Mouse (Mus musculus) spleen, postnatal 4 days (tissue): Measurements from ENCODE around the gene Slc30a10.
A peak's percentile ranks its signal among the peaks of the same experiment; 100 is the strongest.

ENCODE experiments used
- DNase-seq, 2 experiments: peaks; one replicate each; pipeline ENCODE4 v3.0.0; 2022; ENCODE audit warnings: low spot score in 2 of 2

The Slc30a10 gene

DNA sequence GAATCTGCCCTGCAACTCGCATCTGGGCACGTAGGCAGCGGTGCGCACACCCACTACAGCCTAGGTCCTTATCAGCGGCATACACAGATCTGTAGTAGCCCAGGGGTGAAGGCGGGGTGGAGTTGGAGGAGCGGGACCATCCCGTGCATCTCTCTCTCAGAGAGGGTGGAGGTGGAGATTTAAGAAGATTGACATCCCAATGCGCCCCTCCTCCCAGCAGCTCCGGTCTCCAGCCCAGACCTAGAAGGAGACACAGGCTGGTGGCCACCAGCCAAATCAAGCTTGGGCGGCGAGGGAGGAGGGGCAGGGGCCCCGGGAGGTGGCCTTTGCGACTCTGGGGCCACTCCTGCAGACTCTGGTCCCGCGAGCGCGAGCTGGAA lies at the start of gene Slc30a10:
TSS of gene Slc30a10 (plus strand) at position 274 of the 380 bp plus-strand sequence.
- DNase-seq, result peak; percentile 87 to 88

DNA sequence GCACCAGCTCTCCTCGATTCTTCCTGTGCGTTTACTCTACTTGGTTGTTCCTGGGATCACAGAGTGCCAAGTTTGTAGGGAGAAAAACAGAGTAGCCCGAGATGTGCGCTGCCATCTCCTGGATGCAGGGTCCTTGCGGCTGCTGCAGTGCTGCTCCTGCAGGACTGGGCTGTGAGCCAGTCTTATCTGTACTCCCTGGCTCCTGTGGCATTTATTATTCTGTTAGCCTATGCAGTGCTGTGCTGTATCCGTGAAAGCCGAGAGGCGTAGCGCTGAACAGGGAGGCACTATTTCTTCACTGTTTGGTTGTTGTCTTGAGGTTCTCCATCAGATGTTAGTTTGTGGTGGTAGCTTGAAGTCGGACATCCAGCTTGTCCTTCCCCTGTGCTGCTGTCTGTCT lies 48.7 kb upstream of the Slc30a10 start:
- DNase-seq, result no peak

GRCm38 (mm10) chr1:185409831-185410230 lies 44.8 kb upstream of the Slc30a10 start:
- DNase-seq, result peak in 1 of 2 experiments; percentile 25

DNA sequence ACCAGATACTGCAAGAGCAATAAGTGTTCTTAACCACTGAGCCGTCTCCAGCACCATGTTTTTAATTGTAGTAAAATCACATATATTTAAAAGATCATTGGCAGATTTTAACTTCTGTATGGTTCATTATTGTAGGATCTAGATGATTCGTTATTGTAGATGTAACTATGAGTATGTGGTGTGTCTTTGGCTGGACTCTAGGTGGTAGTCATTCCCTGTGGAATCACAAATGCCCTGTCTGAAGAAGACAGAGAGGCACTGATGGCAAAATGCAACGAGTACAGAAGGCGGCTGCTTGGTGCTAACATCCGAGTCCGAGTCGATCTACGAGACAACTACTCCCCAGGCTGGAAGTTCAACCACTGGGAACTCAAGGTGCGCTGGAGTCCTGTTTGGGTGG lies 36.6 kb upstream of the Slc30a10 start:
- no peak for DNase-seq

DNA sequence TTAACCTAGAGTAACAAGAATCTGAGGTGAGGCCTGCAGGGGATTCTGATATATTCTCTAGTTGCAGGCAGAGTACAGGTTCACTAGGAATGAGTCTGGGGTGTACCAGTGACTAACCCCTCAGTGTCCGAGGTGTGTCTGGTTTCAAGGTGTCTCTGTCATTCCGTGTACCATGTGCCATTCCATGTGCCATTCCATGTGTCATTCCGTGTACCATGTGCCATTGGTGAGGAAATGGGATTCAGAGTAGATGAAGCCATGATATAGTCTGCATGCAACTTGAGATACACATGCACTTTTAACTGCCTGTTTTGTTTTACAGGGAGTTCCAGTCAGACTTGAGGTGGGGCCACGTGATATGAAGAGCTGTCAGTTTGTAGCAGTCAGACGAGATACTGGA lies 34.8 kb upstream of the Slc30a10 start:
- DNase-seq, result no peak

DNA sequence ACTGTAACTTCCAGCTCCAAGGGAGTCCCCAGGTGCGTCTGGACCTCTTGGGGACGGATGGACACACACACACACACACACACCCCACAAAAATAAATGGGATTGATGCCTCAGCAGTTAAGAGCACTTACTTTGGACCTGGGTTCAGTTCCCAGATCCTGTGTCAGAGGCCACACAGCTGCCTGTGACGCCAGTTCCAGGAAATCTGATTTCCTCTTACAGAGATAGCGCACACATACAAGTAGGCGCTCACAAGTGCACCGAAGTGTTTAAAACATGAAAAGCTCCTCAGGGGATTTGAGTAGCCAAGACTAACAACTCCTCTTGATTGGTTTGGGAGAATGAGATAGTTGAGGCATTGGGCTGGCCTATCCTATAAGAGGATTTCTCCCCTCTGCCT lies 33.9 kb upstream of the Slc30a10 start:
- DNase-seq, result no peak

GRCm38 (mm10) chr1:185426583-185426982 lies 28.1 kb upstream of the Slc30a10 start:
- no peak for DNase-seq

- DNase-seq, result no peak
Observed at GRCm38 (mm10) chr1:185430488-185430887, 24.2 kb upstream of the Slc30a10 start.

DNA sequence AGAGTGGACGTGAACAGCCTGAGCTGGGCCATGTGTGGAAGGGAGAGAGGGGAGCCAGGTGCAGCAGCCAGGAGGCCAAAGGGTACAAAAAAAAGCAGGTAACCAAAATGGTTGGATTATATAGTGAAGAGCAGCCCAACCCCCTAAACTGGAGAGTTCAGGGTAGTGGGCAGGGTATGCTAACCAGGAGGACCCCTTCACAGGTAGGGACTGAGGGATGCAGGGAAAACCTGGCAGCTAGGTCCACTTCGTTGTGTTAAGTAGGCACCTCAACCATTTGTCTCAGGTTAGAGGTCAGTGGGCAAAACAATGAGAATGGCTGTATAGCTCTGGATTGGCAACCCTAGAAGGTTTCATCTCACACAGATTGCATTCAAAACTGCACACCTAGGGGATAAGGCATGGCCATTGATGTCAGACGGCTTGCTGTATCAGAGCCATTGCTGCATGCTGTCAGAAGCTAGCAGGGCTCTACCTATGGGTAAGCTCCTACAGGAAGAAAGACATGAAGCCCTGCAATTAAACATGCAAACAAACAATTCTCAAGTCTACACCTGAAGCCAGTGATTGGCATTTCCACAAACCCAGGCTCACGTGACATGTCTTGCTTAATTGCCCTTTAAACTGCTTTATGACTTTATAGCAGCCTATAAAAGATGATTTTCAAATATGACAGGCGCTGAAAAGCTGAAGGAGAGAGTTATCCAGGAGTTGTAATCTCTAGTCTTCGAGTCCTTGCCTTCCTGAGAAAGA lies 23.2 kb upstream of the Slc30a10 start:
- DNase-seq, result no peak

GRCm38 (mm10) chr1:185431998-185432317 lies 22.7 kb upstream of the Slc30a10 start:
- no peak for DNase-seq

GRCm38 (mm10) chr1:185433112-185433511 lies 21.5 kb upstream of the Slc30a10 start:
- no peak for DNase-seq

DNA sequence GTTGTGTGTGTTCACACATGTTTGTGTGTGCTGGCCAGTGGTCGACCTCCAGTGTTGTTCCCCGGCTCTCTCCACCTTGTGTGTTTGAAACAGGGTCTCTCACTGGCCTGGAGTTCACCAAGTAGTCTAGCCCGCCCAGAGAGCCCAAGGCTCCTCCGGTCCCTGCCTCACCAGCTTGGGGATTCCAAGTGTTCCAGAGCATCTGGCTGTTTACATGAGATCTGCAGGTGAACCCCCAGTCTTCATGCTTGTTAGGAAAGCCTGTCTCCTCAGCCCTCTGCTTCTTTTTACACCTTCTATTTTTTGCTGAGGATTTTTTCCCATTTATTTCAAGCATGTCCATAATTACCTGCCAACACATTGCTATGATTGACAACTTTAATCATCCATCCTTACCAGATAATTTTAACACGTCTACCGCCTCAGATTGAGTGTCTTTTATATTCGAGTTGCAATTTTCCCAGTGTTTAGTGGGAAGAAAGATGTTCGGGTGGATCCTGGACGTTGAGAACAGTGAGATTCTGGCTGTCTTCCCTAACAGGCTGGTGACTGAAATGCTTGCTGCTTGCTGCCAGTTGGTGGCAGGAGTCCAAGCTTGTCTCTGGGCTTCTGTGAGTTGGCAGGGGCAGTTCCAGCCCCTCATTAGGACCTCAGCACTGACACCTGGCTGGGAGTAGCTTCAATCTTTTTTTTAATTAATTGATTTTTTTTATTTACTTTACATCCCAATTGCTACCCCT lies 15.6 kb upstream of the Slc30a10 start:
- DNase-seq, result no peak

DNA sequence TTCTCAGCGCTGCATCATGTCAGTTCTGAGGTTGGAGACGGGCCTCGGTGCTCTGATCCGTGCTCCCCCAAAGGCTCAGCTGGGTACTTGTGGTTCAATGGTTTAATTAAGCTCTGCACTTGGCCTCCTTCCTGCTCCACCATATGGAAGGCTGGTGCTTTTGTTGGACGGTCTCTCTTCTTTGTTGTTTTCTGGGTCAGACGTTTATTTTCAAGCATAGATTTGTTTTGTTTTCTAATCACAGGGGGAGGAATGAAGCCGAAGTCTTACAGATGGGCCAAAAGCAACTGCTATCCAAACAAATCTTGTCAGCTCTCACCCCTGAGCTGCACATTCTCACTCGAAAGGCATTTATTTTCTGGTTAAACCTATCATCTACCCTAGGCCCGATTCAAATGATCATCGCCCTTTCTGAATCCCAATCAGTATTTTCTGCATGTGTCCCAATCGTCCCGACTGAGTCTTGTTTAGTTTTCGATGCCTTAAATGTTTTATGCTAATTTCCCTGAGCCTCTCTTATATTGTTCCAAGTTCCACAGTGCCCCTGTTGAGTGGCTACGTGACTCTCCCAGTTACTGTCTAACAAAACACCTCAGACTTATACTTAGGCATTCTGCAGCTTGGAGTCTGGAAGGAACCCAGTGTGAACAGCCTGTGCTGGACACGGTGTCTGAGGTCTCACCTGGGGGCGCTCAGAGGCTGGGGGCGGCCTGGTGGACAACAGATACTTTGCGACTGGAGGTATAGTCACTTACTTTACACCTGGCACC lies 12.8 kb upstream of the Slc30a10 start:
- no peak for DNase-seq

GRCm38 (mm10) chr1:185448936-185449335 lies 5.7 kb upstream of the Slc30a10 start:
- no peak for DNase-seq

- DNase-seq, result no peak
Observed at GRCm38 (mm10) chr1:185449727-185450126, 4.9 kb upstream of the Slc30a10 start.

DNA sequence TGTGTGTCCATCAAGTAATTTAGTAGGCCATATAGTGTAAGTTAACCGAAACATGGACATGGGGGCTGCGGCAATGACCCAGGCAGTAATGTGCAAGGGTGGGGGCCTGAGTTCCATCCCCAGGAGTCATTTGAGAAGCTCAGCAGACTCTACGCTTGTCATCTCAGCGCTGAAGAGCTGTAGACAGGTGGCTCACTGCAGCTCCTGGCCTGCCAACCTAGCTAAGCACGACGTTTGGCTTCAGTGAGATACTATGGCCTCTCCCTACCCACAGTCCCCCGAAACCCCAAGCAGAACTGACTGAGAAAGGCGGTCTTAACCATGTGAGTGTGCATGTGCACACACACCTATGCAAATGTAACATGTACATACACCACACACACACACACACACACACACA lies 3.6 kb upstream of the Slc30a10 start:
- DNase-seq, result no peak

- DNase-seq, result no peak
Observed at GRCm38 (mm10) chr1:185451495-185451894, 3.2 kb upstream of the Slc30a10 start.

DNA sequence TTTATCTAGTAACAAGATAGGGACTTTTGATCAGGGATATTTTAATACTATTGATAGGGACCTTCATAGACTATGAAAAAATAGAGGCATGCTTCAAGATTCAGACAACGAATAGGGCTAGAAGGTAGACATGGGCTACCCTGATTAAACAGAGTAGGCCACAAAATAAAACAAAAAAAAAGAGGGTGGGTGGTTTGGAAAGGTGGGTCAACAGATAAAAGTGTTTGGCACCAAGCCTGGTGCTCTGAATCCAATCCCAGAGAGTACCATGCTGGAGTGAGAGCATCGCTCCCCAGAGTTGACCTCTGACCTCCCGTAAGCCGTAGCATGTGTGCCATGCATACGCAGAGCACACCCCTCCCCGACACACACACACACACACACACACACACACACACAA lies 2.2 kb upstream of the Slc30a10 start:
- peak in 1 of 2 experiments; percentile 41 for DNase-seq

- DNase-seq, result no peak
Observed at GRCm38 (mm10) chr1:185454144-185454543, 504 bp upstream of the Slc30a10 start.

DNA sequence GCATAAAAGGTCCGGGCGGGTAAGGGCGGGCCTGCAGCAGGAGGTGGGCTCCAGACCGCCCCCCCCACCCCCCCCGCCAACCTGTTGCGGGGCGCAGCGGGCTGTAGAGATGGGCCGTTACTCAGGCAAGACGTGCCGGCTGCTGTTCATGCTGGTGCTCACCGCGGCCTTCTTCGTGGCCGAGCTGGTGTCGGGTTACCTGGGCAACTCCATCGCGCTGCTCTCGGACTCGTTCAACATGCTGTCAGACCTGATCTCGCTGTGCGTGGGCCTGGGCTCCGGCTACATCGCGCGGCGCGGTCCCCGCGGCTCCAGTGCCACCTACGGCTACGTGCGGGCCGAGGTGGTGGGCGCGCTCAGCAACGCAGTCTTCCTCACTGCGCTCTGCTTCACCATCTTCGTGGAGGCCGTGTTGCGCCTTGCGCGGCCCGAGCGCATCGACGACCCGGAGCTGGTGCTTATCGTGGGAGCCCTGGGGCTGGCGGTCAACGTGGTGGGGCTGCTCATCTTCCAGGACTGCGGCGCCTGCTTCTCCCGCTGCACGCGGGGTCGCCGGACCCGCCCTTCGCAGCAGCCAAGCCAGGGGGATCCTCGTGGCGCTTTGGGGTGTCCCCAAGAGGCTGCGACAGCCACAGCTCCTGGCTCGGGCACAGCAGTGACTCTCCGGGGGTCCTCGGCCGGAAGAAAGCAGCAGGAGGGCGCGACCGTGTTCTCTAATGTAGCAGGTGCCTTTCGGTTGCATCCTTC lies 480 bp downstream of the Slc30a10 start:
- peak; percentile 58 to 80 for DNase-seq

GRCm38 (mm10) chr1:185456327-185456726 lies 1.7 kb downstream of the Slc30a10 start:
- no peak for DNase-seq

GRCm38 (mm10) chr1:185460096-185460495 lies 5.4 kb downstream of the Slc30a10 start:
- no peak for DNase-seq
